Mouse (Mus musculus): ENCODE results near the gene Rgl2.

Gene Rgl2

GRCm38 (mm10) chr17:33908331-33909076, 20.8 kb upstream of the Rgl2 start:
- peak; percentile 60 to 65 for DNase-seq (ENCODE audit: low spot score in 2 of 2)

GRCm38 (mm10) chr17:33909077-33909868, 20.1 kb upstream of the Rgl2 start, which contains the start of gene Daxx:
Gene Daxx (plus strand): TSS chr17:33909414.
- peak; percentile 99 for DNase-seq (ENCODE audit: low spot score in 2 of 2)

GRCm38 (mm10) chr17:33909869-33910250, 19.5 kb upstream of the Rgl2 start:
- peak in 1 of 2 experiments; percentile 63 for DNase-seq (ENCODE audit: low spot score in 2 of 2)

GRCm38 (mm10) chr17:33910346-33911051, 18.8 kb upstream of the Rgl2 start:
- no peak for DNase-seq (ENCODE audit: low spot score in 2 of 2)

- no peak for DNase-seq (ENCODE audit: low spot score in 2 of 2)
These were observed 18.1 kb upstream of the Rgl2 start for GRCm38 (mm10) chr17:33911052-33911812.

- no peak for DNase-seq (ENCODE audit: low spot score in 2 of 2)
These were observed 17.4 kb upstream of the Rgl2 start for GRCm38 (mm10) chr17:33911813-33912414.

GRCm38 (mm10) chr17:33913264-33913663, 16.1 kb upstream of the Rgl2 start:
- no peak for DNase-seq (ENCODE audit: low spot score in 2 of 2)

- no peak for DNase-seq (ENCODE audit: low spot score in 2 of 2)
These were observed 15.4 kb upstream of the Rgl2 start for GRCm38 (mm10) chr17:33913905-33914304.

- DNase-seq (ENCODE audit: low spot score in 2 of 2): no peak
These were observed 14.4 kb upstream of the Rgl2 start for GRCm38 (mm10) chr17:33914969-33915391.

- peak; percentile 95 for DNase-seq (ENCODE audit: low spot score in 2 of 2)
These were observed 13.6 kb upstream of the Rgl2 start, which contains the start of the genes Tapbp and Zbtb22 for GRCm38 (mm10) chr17:33915671-33916250. Gene Tapbp (plus strand): TSS chr17:33915899. Gene Zbtb22 (plus strand): TSS chr17:33915904.

GRCm38 (mm10) chr17:33916294-33916693, 13.0 kb upstream of the Rgl2 start:
- DNase-seq (ENCODE audit: low spot score in 2 of 2): no peak

GRCm38 (mm10) chr17:33916847-33917655, 12.3 kb upstream of the Rgl2 start:
- no peak for DNase-seq (ENCODE audit: low spot score in 2 of 2)

- DNase-seq (ENCODE audit: low spot score in 2 of 2): no peak
These were observed 11.6 kb upstream of the Rgl2 start for GRCm38 (mm10) chr17:33917656-33918292.

- DNase-seq (ENCODE audit: low spot score in 2 of 2): peak in 1 of 2 experiments; percentile 62
These were observed 10.8 kb upstream of the Rgl2 start for GRCm38 (mm10) chr17:33918293-33919203.

GRCm38 (mm10) chr17:33919351-33920281, 9.7 kb upstream of the Rgl2 start:
- peak; percentile 94 to 95 for DNase-seq (ENCODE audit: low spot score in 2 of 2)

GRCm38 (mm10) chr17:33920282-33921097, 8.9 kb upstream of the Rgl2 start:
- DNase-seq (ENCODE audit: low spot score in 2 of 2): peak; percentile 84 to 85
